Mouse (Mus musculus) cerebellum, postnatal 14 days (tissue): ENCODE data around the gene Prkn.

Source experiments
- DNase-seq, 2 experiments: peaks; one replicate each; pipeline ENCODE4 v3.0.0; 2021; ENCODE audit warnings: mixed read lengths in 2 of 2

Prkn gene

GRCm38 (mm10) chr17:11541928-11542623 is 701.9 kb downstream of the Prkn start:
- DNase-seq, result no peak

- no peak for DNase-seq
Observed at GRCm38 (mm10) chr17:11550562-11550961, 710.4 kb downstream of the Prkn start.

GRCm38 (mm10) chr17:11565681-11566080 is 725.5 kb downstream of the Prkn start:
- no peak for DNase-seq

- no peak for DNase-seq
Observed at GRCm38 (mm10) chr17:11570392-11570791, 730.2 kb downstream of the Prkn start.

GRCm38 (mm10) chr17:11573666-11574065 is 733.5 kb downstream of the Prkn start:
- no peak for DNase-seq

GRCm38 (mm10) chr17:11585491-11585890 is 745.3 kb downstream of the Prkn start:
- DNase-seq, result no peak

- no peak for DNase-seq
Observed at GRCm38 (mm10) chr17:11607931-11608330, 767.7 kb downstream of the Prkn start.

- peak; percentile 89 for DNase-seq
Observed at GRCm38 (mm10) chr17:11611459-11611858, 771.3 kb downstream of the Prkn start.

- peak in 1 of 2 experiments; percentile 20 for DNase-seq
Observed at GRCm38 (mm10) chr17:11612801-11613531, 772.8 kb downstream of the Prkn start.

- DNase-seq, result no peak
Observed at GRCm38 (mm10) chr17:11617552-11617951, 777.4 kb downstream of the Prkn start.

- peak; percentile 53 to 59 for DNase-seq
Observed at GRCm38 (mm10) chr17:11618886-11619590, 778.9 kb downstream of the Prkn start.

- no peak for DNase-seq
Observed at GRCm38 (mm10) chr17:11620770-11621169, 780.6 kb downstream of the Prkn start.

GRCm38 (mm10) chr17:11621492-11621891 is 781.3 kb downstream of the Prkn start:
- peak; percentile 24 to 46 for DNase-seq

GRCm38 (mm10) chr17:11626306-11626705 is 786.1 kb downstream of the Prkn start:
- DNase-seq, result peak in 1 of 2 experiments; percentile 27

- no peak for DNase-seq
Observed at GRCm38 (mm10) chr17:11635121-11635520, 794.9 kb downstream of the Prkn start.

- DNase-seq, result no peak
Observed at GRCm38 (mm10) chr17:11637642-11638041, 797.5 kb downstream of the Prkn start.

- peak in 1 of 2 experiments; percentile 30 for DNase-seq
Observed at GRCm38 (mm10) chr17:11638451-11638850, 798.3 kb downstream of the Prkn start.

- no peak for DNase-seq
Observed at GRCm38 (mm10) chr17:11639786-11640185, 799.6 kb downstream of the Prkn start.

- no peak for DNase-seq
Observed at GRCm38 (mm10) chr17:11642328-11642727, 802.1 kb downstream of the Prkn start.

- DNase-seq, result no peak
Observed at GRCm38 (mm10) chr17:11644016-11644415, 803.8 kb downstream of the Prkn start.

- no peak for DNase-seq
Observed at GRCm38 (mm10) chr17:11644873-11645464, 804.8 kb downstream of the Prkn start.

GRCm38 (mm10) chr17:11656397-11656796 is 816.2 kb downstream of the Prkn start:
- DNase-seq, result no peak

GRCm38 (mm10) chr17:11656878-11657277 is 816.7 kb downstream of the Prkn start:
- no peak for DNase-seq
